Mouse (Mus musculus) liver, embryonic 11.5 days (tissue): ENCODE results near the gene Scap. TPM values are rescaled to one million over a fixed set of nuclear protein-coding genes. Genes with fewer than 3 reads are reported as not detected.

Source experiments
- ATAC-seq: fragments of 200-750 bp; cut with Nextera tagmentation; replicated peaks from 2 replicates; pipeline ENCODE4 v1.8.0; 2017; ENCODE audit warnings: moderate number of reproducible peaks, mild to moderate bottlenecking, moderate TSS enrichment, moderate library complexity; ENCODE audit not compliant: low FRiP score
- DNase-seq: peaks from one replicate; pipeline ENCODE4 v3.0.0-alpha.2; 2017; ENCODE audit warnings: low spot score
- H3K27ac ChIP-seq: fragments of 300-500 bp; sonication (generic); 2 replicates; pipeline ENCODE4 v1.5.1; 2014; ENCODE audit warnings: mild to moderate bottlenecking, low read depth, low read length, control low read depth
- H3K27me3 ChIP-seq: fragments of 300-500 bp; sonication (generic); replicated peaks from 2 replicates; pipeline ENCODE4 v1.6.1; 2014; ENCODE audit warnings: low read length, mixed read lengths; ENCODE audit not compliant: control insufficient read depth, insufficient read depth
- H3K36me3 ChIP-seq: fragments of 300-500 bp; sonication (generic); 2 replicates; pipeline ENCODE4 v1.6.1; 2014; ENCODE audit warnings: mild to moderate bottlenecking, low read length, moderate library complexity, mixed read lengths; ENCODE audit not compliant: control insufficient read depth, insufficient read depth
- H3K4me1 ChIP-seq: fragments of 300-500 bp; sonication (generic); replicated peaks from 2 replicates; pipeline ENCODE4 v1.6.1; 2014; ENCODE audit warnings: low read length, mixed read lengths; ENCODE audit not compliant: control insufficient read depth, insufficient read depth
- H3K4me2 ChIP-seq: fragments of 300-500 bp; sonication (generic); 2 replicates; pipeline ENCODE4 v1.6.1; 2014; ENCODE audit warnings: mild to moderate bottlenecking, control low read depth, moderate library complexity
- H3K4me3 ChIP-seq: fragments of 300-500 bp; sonication (generic); 2 replicates; pipeline ENCODE4 v1.5.1; 2014; ENCODE audit warnings: low read depth, low read length, control low read depth
- H3K9ac ChIP-seq: fragments of 300-500 bp; sonication (generic); 2 replicates; pipeline ENCODE4 v1.6.1; 2014; ENCODE audit warnings: low read depth, low read length, control low read depth
- H3K9me3 ChIP-seq: fragments of 300-500 bp; sonication (generic); 2 replicates; pipeline ENCODE4 v1.6.1; 2016; ENCODE audit warnings: low read length, inconsistent platforms, mixed read lengths; ENCODE audit not compliant: control insufficient read depth
- WGBS: fragments of 180-500 bp; shearing (Covaris S2); extraction: QIAGEN DNeasy Blood & Tissue Kit; methylation state at CpG from one replicate; pipeline ENCODE4 v1.1.7; 2014; 5-methylcytosine and 5-hydroxymethylcytosine counted together
- polyA plus RNA-seq: library from polyadenylated mRNA; unstranded; fragments of >200 nt; fragmentation: Nextera tagmentation; extraction: Ambion mirVana; gene quantifications from 2 replicates; pipeline ENCODE4 v1.2.1, GENCODE M21; 2014

The Scap gene
- 32.9 and 36.7 TPM in 2 replicates for polyA plus RNA-seq

- H3K27me3 ChIP-seq: no peaks in the 10 kb centered on the region
- no peaks in the 10 kb centered on the region for H3K9me3 ChIP-seq
- no peaks in the 10 kb centered on the region for H3K36me3 ChIP-seq
- peak; percentile 100 for DNase-seq
- peak within 1 kb of the TSS; percentile 68 for H3K27ac ChIP-seq
- peak within 1 kb of the TSS; percentile 88 for H3K4me2 ChIP-seq
- peak within 1 kb of the TSS; percentile 75 for H3K9ac ChIP-seq
- peak; percentile 89 for ATAC-seq
- H3K4me3 ChIP-seq: peak within 1 kb of the TSS; percentile 93
- WGBS: under 1% methylated on average over 78 of the region's 78 CpGs
- H3K4me1 ChIP-seq: peaks cover 22% of the 10 kb centered on the region
Observed at GRCm38 (mm10) chr9:110333135-110333895, at the start of gene Scap. TSS of gene Scap (plus strand) at chr9:110333288.

- Histone ChIP-seq H3K4me3 (no peak overlapping the region), H3K27me3 (no peaks in the 10 kb centered on the region), H3K4me1 (no peaks in the 10 kb centered on the region), H3K4me2 (no peak overlapping the region), H3K9ac (no peak overlapping the region), H3K27ac (no peak overlapping the region), H3K9me3 (no peaks in the 10 kb centered on the region), H3K36me3 (no peaks in the 10 kb centered on the region)
- ATAC-seq: no peak
- WGBS: 91% methylated on average over 8 of the region's 10 CpGs
- DNase-seq: no peak
Observed at GRCm38 (mm10) chr9:110284075-110284697, 48.9 kb upstream of the Scap start.

GRCm38 (mm10) chr9:110287321-110287924, 45.7 kb upstream of the Scap start:
- H3K36me3 ChIP-seq: no peaks in the 10 kb centered on the region
- ATAC-seq: no peak
- H3K9me3 ChIP-seq: no peaks in the 10 kb centered on the region
- no peaks in the 10 kb centered on the region for H3K27me3 ChIP-seq
- H3K4me3 ChIP-seq: no peak overlapping the region
- 79% methylated on average over 7 of the region's 7 CpGs for WGBS
- no peaks in the 10 kb centered on the region for H3K4me1 ChIP-seq
- no peak overlapping the region for H3K9ac ChIP-seq
- no peak for DNase-seq
- H3K4me2 ChIP-seq: no peak overlapping the region
- H3K27ac ChIP-seq: no peak overlapping the region

- Histone ChIP-seq H3K27ac (no peak overlapping the region), H3K4me2 (no peak overlapping the region), H3K9ac (no peak overlapping the region), H3K4me1 (no peaks in the 10 kb centered on the region), H3K4me3 (no peak overlapping the region), H3K27me3 (no peaks in the 10 kb centered on the region), H3K36me3 (no peaks in the 10 kb centered on the region), H3K9me3 (no peaks in the 10 kb centered on the region)
- DNase-seq (no peak), ATAC-seq (no peak)
- WGBS: 70% methylated on average over 12 of the region's 12 CpGs
Observed at GRCm38 (mm10) chr9:110293254-110293718, 39.8 kb upstream of the Scap start.

- Histone ChIP-seq H3K9me3 (no peaks in the 10 kb centered on the region), H3K27me3 (no peaks in the 10 kb centered on the region), H3K4me1 (no peaks in the 10 kb centered on the region), H3K36me3 (no peaks in the 10 kb centered on the region), H3K9ac (no peak overlapping the region), H3K4me2 (no peak overlapping the region), H3K4me3 (no peak overlapping the region), H3K27ac (no peak overlapping the region)
- DNase-seq: no peak
- ATAC-seq: no peak
- WGBS: 83% methylated on average over 13 of the region's 13 CpGs
Observed at GRCm38 (mm10) chr9:110293873-110294415, 39.1 kb upstream of the Scap start.

GRCm38 (mm10) chr9:110294786-110295185, 38.3 kb upstream of the Scap start:
- Histone ChIP-seq H3K27me3 (no peaks in the 10 kb centered on the region), H3K4me1 (no peaks in the 10 kb centered on the region), H3K27ac (no peak overlapping the region), H3K36me3 (no peaks in the 10 kb centered on the region), H3K9ac (no peak overlapping the region), H3K9me3 (no peaks in the 10 kb centered on the region), H3K4me3 (no peak overlapping the region), H3K4me2 (no peak overlapping the region)
- 37% methylated on average over 3 of the region's 3 CpGs for WGBS
- no peak for ATAC-seq
- no peak for DNase-seq

- 4% methylated on average over 5 of the region's 5 CpGs for WGBS
- Histone ChIP-seq H3K27ac (no peak overlapping the region), H3K4me1 (no peaks in the 10 kb centered on the region), H3K27me3 (no peaks in the 10 kb centered on the region), H3K9me3 (no peaks in the 10 kb centered on the region; the same call in none of the 2 replicates), H3K9ac (no peak overlapping the region), H3K4me2 (no peak overlapping the region), H3K4me3 (no peak overlapping the region), H3K36me3 (no peaks in the 10 kb centered on the region)
- ATAC-seq (0 out of 2 replicates have a peak, but pooled peaks have one; percentile 23), DNase-seq (peak; percentile 74)
Observed at GRCm38 (mm10) chr9:110296867-110297627, 36.0 kb upstream of the Scap start.

GRCm38 (mm10) chr9:110304516-110304915, 28.6 kb upstream of the Scap start:
- peak overlapping the region; percentile 87 for H3K27ac ChIP-seq
- 0 out of 2 replicates have a peak, but pooled peaks have one; percentile 18 for ATAC-seq
- H3K9me3 ChIP-seq: no peaks in the 10 kb centered on the region; the same call in none of the 2 replicates
- H3K4me1 ChIP-seq: peaks cover 18% of the 10 kb centered on the region
- 6% methylated on average over 4 of the region's 4 CpGs for WGBS
- peak overlapping the region; percentile 85 for H3K9ac ChIP-seq
- H3K4me3 ChIP-seq: peak overlapping the region; percentile 54
- no peaks in the 10 kb centered on the region for H3K27me3 ChIP-seq
- DNase-seq: no peak
- peak overlapping the region; percentile 81 for H3K4me2 ChIP-seq
- no peaks in the 10 kb centered on the region for H3K36me3 ChIP-seq
